Mouse (Mus musculus) T-helper 1 cell (primary cell): Measurements from ENCODE around the gene Gm17617.

ENCODE experiments used
- in situ Hi-C: fragments of 300-600 bp; cut with MboI, MseI; formaldehyde crosslinking; loops from one replicate; pipeline ENCODE4 v1.15.1; 2025; ENCODE audit warnings: high pct_unique_total_duplicates

The Gm17617 gene

GRCm38 (mm10) chr13:55133448-55133847 lies at the start of gene Gm17617:
Gm17617 (minus strand) TSS chr13:55133548.
- in situ Hi-C loops: no loop called here

- in situ Hi-C loops: loop anchor here (5.0 kb wide), 1 partner anchor 75 kb away; the partner anchor contains the start of gene Zfp346
Observed at GRCm38 (mm10) chr13:55182173-55182894, 49.0 kb upstream of the Gm17617 start.

GRCm38 (mm10) chr13:55181786-55182172 lies 48.4 kb upstream of the Gm17617 start:
- in situ Hi-C loops: loop anchor here (5.0 kb wide), 1 partner anchor 74 kb away; the partner anchor contains the start of gene Zfp346

- in situ Hi-C loops: no loop called here
Observed at GRCm38 (mm10) chr13:55179591-55179990, 46.2 kb upstream of the Gm17617 start.

GRCm38 (mm10) chr13:55178556-55178955 lies 45.2 kb upstream of the Gm17617 start:
- in situ Hi-C loops: no loop called here

- in situ Hi-C loops: no loop called here
Observed at GRCm38 (mm10) chr13:55177903-55178496, 44.7 kb upstream of the Gm17617 start.

- in situ Hi-C loops: no loop called here
Observed at GRCm38 (mm10) chr13:55176265-55176664, 42.9 kb upstream of the Gm17617 start.

- in situ Hi-C loops: no loop called here
Observed at GRCm38 (mm10) chr13:55174347-55174746, 41.0 kb upstream of the Gm17617 start.

GRCm38 (mm10) chr13:55172336-55172770 lies 39.0 kb upstream of the Gm17617 start:
- in situ Hi-C loops: no loop called here

GRCm38 (mm10) chr13:55171517-55172335 lies 38.4 kb upstream of the Gm17617 start:
- in situ Hi-C loops: no loop called here

- in situ Hi-C loops: loop anchor here (10.0 kb wide), 1 partner anchor 374 kb away; no protein-coding TSS in a partner anchor
Observed at GRCm38 (mm10) chr13:55168958-55169369, 35.6 kb upstream of the Gm17617 start.

GRCm38 (mm10) chr13:55168255-55168654 lies 34.9 kb upstream of the Gm17617 start:
- in situ Hi-C loops: loop anchor here (10.0 kb wide), 1 partner anchor 373 kb away; no protein-coding TSS in a partner anchor

GRCm38 (mm10) chr13:55167798-55168197 lies 34.5 kb upstream of the Gm17617 start:
- in situ Hi-C loops: loop anchor here (10.0 kb wide), 1 partner anchor 373 kb away; no protein-coding TSS in a partner anchor

- in situ Hi-C loops: loop anchor here (10.0 kb wide), 1 partner anchor 372 kb away; no protein-coding TSS in a partner anchor
Observed at GRCm38 (mm10) chr13:55166806-55167725, 33.7 kb upstream of the Gm17617 start.

- in situ Hi-C loops: loop anchor here (10.0 kb wide), 1 partner anchor 371 kb away; no protein-coding TSS in a partner anchor
Observed at GRCm38 (mm10) chr13:55165831-55166339, 32.5 kb upstream of the Gm17617 start.

- in situ Hi-C loops: loop anchor here (10.0 kb wide), 1 partner anchor 369 kb away; no protein-coding TSS in a partner anchor
Observed at GRCm38 (mm10) chr13:55163553-55163952, 30.2 kb upstream of the Gm17617 start.

GRCm38 (mm10) chr13:55162365-55162764 lies 29.0 kb upstream of the Gm17617 start:
- in situ Hi-C loops: loop anchor here (10.0 kb wide), 1 partner anchor 368 kb away; no protein-coding TSS in a partner anchor

GRCm38 (mm10) chr13:55153951-55154350 lies 20.6 kb upstream of the Gm17617 start:
- in situ Hi-C loops: no loop called here

- in situ Hi-C loops: no loop called here
Observed at GRCm38 (mm10) chr13:55152621-55153415, 19.5 kb upstream of the Gm17617 start, which contains the start of gene Fgfr4. Fgfr4 (plus strand) TSS chr13:55152640.
